Mouse (Mus musculus) forebrain, embryonic 13.5 days (tissue): Measurements from ENCODE around the gene Creg2. TPM values are rescaled to one million over a fixed set of nuclear protein-coding genes. Genes with fewer than 3 reads are reported as not detected.
"Not testable (repeated sequence)": the region's sequence is repeated elsewhere in the genome, so short reads cannot be mapped to it uniquely, and the experiment has no call there.

Experiments used
- ATAC-seq: fragments of 200-750 bp; cut with Nextera tagmentation; 2 replicates; pipeline ENCODE4 v1.8.0; 2017
- H3K27ac ChIP-seq: fragments of 300-500 bp; sonication (generic); 2 replicates; pipeline ENCODE4 v1.5.1; 2015; ENCODE audit warnings: inconsistent platforms, mild to moderate bottlenecking, moderate library complexity
- H3K27me3 ChIP-seq: fragments of 300-500 bp; sonication (generic); 2 replicates; pipeline ENCODE4 v1.6.1; 2015; ENCODE audit warnings: mild to moderate bottlenecking, inconsistent platforms
- H3K36me3 ChIP-seq: fragments of 300-500 bp; sonication (generic); 2 replicates; pipeline ENCODE4 v1.6.1; 2015; ENCODE audit warnings: mild to moderate bottlenecking, inconsistent platforms; ENCODE audit not compliant: poor library complexity, severe bottlenecking
- H3K4me1 ChIP-seq: fragments of 300-500 bp; sonication (generic); 2 replicates; pipeline ENCODE4 v1.6.1; 2015; ENCODE audit warnings: inconsistent platforms
- H3K4me2 ChIP-seq: fragments of 300-500 bp; sonication (generic); 2 replicates; pipeline ENCODE4 v1.6.1; 2015; ENCODE audit warnings: inconsistent platforms, mild to moderate bottlenecking, moderate library complexity
- H3K4me3 ChIP-seq: fragments of 300-500 bp; sonication (generic); 2 replicates; pipeline ENCODE4 v1.5.1; 2015; ENCODE audit warnings: mild to moderate bottlenecking, inconsistent platforms
- H3K9ac ChIP-seq: fragments of 300-500 bp; sonication (generic); 2 replicates; pipeline ENCODE4 v1.6.1; 2015; ENCODE audit warnings: mild to moderate bottlenecking, inconsistent platforms
- H3K9me3 ChIP-seq: fragments of 300-500 bp; sonication (generic); replicated peaks from 2 replicates; pipeline ENCODE4 v1.6.1; 2016; ENCODE audit warnings: inconsistent platforms
- WGBS: fragments of 180-500 bp; shearing (Covaris S2); methylation state at CpG from one replicate; pipeline ENCODE4 v1.1.7; 2015; 5-methylcytosine and 5-hydroxymethylcytosine counted together
- polyA plus RNA-seq: library from polyadenylated mRNA; unstranded; fragments of >200 nt; fragmentation: Nextera tagmentation; extraction: Ambion mirVana; gene quantifications from 2 replicates; pipeline ENCODE4 v1.2.1, GENCODE M21; 2015

Creg2 gene
- polyA plus RNA-seq, 1 experiment from 2014 or later, result 0.56 TPM

DNA sequence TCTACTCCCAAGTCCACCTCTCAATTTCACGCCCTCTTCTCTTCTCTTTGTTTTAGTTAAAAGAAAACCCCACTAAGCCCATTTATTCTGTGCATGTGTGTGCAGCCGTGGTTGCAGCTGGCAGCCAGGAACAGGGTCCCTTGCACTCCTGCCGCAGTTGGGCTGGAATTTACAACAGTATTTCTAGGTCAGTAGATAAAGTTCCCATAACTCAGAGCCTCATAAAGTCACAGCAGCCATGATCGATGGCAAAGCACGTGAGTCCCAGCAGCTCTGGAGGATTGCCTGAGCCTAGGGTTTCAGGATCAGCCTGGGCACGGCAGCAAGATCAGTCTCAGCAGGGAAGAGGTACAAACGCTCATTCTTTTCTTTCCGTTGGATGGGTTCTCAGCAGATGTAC, 32.8 kb downstream of the Creg2 start:
- H3K27me3 ChIP-seq, result no peaks in the 10 kb centered on the region
- H3K4me3 ChIP-seq, result no peak overlapping the region
- H3K4me1 ChIP-seq, result no peaks in the 10 kb centered on the region
- 40% methylated on average over 8 of the region's 8 CpGs for WGBS
- no peak overlapping the region for H3K4me2 ChIP-seq
- H3K27ac ChIP-seq, result no peak overlapping the region
- ATAC-seq, result no peak
- H3K9ac ChIP-seq, result no peak overlapping the region
- H3K36me3 ChIP-seq, result no peaks in the 10 kb centered on the region
- no peaks in the 10 kb centered on the region for H3K9me3 ChIP-seq

DNA sequence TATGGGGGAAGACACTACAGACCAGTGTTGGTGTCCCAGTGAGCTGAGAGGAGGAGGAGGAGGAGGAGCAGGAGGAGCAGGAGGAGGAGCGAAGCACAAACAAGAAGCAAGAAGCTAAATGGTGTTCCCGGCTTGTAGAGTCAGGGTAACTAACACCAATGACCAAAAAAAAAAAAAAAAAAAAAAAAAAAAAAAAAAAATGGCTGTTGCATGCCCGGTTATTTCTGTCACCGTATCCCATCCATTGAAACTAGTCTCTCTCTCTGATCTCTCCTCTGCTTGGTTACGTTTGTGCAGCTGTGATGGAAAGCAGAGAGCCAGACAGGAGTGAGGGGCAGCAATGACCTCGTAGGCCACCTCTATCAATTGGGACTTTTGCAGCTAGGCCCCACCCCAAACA, 35.7 kb downstream of the Creg2 start:
- H3K9ac ChIP-seq, result no peak overlapping the region
- ATAC-seq, result no peak
- WGBS, result 78% methylated on average over 6 of the region's 6 CpGs
- no peak overlapping the region for H3K4me2 ChIP-seq
- no peaks in the 10 kb centered on the region for H3K4me1 ChIP-seq
- H3K27me3 ChIP-seq, result no peaks in the 10 kb centered on the region
- H3K27ac ChIP-seq, result no peak overlapping the region
- no peaks in the 10 kb centered on the region for H3K9me3 ChIP-seq
- H3K36me3 ChIP-seq, result no peaks in the 10 kb centered on the region
- no peak overlapping the region for H3K4me3 ChIP-seq

DNA sequence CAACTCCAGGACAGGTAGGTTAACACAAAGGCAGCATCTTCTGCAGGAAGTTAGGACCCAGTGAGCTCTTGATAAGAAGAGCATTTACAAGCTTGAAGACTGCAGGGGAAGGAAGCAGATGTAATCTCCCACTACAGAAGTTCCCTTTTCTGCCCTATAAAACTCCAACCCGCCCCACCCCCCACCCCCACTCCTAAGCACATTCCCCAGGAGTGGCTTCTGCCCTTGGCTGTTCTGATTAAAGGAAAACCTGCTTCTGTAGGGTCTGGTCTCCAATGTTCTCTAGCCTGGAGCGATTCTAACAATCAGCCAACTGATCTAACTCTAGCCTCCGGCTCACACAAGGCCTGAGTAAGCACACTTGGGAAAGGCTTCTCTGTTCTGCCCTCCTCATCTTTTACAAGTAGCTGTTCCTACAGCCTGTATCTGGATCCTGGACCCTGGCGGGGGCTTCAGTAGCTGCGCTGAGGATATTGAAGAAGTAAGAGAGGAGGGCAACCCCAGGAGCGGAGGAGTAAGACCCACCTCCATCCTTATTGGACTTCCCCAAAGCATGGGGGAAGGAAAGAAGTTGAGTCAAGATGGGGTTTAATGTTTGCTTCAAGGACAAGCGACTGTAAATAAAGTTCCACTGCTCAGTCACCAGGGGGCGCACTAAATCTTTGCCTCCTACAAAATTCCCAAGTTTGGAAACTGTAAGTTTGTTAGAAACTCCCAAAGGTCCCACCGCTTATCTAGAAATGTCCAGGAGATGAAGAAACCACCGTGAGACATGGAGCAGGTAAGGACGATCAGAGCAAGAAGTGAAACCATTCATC, 36.6 kb downstream of the Creg2 start:
- Histone ChIP-seq H3K27me3 (no peaks in the 10 kb centered on the region), H3K9me3 (no peaks in the 10 kb centered on the region), H3K4me1 (no peaks in the 10 kb centered on the region), H3K4me3 (no peak overlapping the region), H3K27ac (no peak overlapping the region), H3K4me2 (no peak overlapping the region; the same call in 1 of the 2 replicates), H3K36me3 (no peaks in the 10 kb centered on the region), H3K9ac (no peak overlapping the region)
- 24% methylated on average over 11 of the region's 11 CpGs for WGBS
- ATAC-seq, result no peak

DNA sequence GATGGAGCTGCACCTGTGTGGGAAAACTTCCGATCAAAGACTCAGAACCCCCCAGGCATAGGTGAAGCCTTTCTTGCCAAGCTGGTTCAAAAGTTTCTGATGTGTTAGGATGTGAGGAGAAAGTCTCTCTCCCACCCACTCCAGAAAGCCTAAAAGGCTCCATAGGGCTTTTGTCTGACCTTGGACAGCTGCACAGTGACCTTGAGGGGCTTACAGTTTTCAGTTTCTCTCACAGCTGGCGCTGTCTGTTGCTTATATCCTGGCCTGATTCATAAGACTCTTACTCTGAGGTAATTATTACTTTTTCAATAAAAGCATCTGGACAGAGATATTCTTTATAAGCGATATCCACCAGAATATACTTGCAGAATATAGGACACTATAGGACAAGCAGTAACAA, 38.2 kb downstream of the Creg2 start:
- 85% methylated on average over 3 of the region's 3 CpGs for WGBS
- no peak for ATAC-seq
- Histone ChIP-seq H3K27me3 (no peaks in the 10 kb centered on the region), H3K36me3 (no peaks in the 10 kb centered on the region), H3K27ac (no peak overlapping the region), H3K4me2 (no peak overlapping the region), H3K9me3 (no peaks in the 10 kb centered on the region), H3K4me1 (no peaks in the 10 kb centered on the region), H3K9ac (no peak overlapping the region), H3K4me3 (no peak overlapping the region)

DNA sequence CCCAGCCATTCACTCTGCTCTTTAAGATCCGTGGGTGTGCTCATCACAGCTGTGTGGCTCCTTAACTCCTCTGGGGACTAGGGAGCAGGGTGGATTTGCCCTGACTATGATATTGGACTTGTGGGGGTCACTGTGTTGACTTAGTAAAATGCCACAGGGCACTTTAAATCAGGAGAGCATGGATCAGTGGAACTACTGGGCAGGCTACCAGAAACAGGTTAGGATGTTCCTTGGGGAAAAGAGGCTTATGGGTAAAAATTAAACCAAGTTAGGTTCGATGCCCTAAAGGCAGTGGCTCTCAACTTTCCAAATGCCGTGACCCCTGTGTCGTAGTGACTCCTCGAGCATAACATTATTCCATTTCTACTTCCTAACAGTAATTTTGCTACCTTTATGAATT, 38.8 kb downstream of the Creg2 start:
- Histone ChIP-seq H3K4me1 (no peaks in the 10 kb centered on the region), H3K9me3 (no peaks in the 10 kb centered on the region)

DNA sequence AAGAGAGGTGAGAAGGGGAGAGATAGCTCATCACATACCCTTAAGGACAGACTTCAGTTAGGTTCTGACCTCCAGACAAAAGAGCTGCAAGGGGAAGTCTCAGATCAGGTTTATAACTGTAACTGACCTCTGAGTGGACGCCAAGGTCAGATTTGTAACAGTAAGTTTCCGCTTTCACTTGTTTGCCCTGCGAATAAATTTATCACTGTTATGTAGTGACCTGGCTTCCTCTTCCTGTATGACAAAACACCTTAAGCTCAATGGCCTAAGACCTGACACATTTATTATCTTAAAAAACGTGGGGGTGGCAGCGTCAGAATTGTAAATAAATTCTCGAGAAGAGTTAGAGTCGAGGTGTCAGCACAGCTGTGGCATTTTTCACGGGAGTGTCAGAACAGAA, 42.7 kb downstream of the Creg2 start:
- Histone ChIP-seq H3K9ac (no peak overlapping the region), H3K4me1 (no peaks in the 10 kb centered on the region), H3K27ac (no peak overlapping the region), H3K27me3 (no peaks in the 10 kb centered on the region), H3K36me3 (no peaks in the 10 kb centered on the region), H3K4me2 (no peak overlapping the region), H3K9me3 (no peaks in the 10 kb centered on the region), H3K4me3 (no peak overlapping the region)
- 83% methylated on average over 8 of the region's 8 CpGs for WGBS
- ATAC-seq, result no peak

More for the DNA sequence above, 38.8 kb downstream of the Creg2 start:
- Histone ChIP-seq H3K4me2 (no peak overlapping the region), H3K27me3 (no peaks in the 10 kb centered on the region), H3K27ac (no peak overlapping the region), H3K36me3 (no peaks in the 10 kb centered on the region), H3K4me3 (no peak overlapping the region), H3K9ac (no peak overlapping the region)
- no peak for ATAC-seq
- WGBS, result 81% methylated on average over 5 of the region's 5 CpGs

DNA sequence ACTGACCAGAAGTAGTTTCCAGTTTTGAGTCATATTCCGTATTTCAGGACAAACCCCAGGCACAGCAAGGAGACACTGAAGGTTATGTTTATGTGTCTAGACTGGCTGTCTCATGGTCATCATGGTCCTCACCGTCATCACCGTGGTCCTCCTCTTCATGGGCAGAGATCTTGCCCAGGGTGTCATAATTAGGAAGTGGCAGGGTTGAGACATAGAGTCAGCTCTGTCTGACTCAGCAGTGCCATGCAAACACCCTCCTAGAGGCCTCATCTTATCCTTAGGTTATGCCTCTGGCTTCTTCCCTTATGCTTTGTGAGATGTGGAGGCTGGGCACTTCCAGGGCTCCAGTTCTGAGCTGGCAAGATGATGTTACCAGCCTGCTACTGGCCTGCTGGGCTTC, 48.8 kb downstream of the Creg2 start:
- no peak overlapping the region for H3K27ac ChIP-seq
- H3K4me3 ChIP-seq, result no peak overlapping the region
- no peak overlapping the region for H3K9ac ChIP-seq
- no peaks in the 10 kb centered on the region for H3K36me3 ChIP-seq
- WGBS, result 94% methylated on average over 3 of the region's 3 CpGs
- H3K9me3 ChIP-seq, result no peaks in the 10 kb centered on the region
- 0 out of 2 replicates have a peak, but pooled peaks cover 4% of the 10 kb centered on the region for H3K4me1 ChIP-seq
- no peaks in the 10 kb centered on the region for H3K27me3 ChIP-seq
- no peak for ATAC-seq
- H3K4me2 ChIP-seq, result no peak overlapping the region

DNA sequence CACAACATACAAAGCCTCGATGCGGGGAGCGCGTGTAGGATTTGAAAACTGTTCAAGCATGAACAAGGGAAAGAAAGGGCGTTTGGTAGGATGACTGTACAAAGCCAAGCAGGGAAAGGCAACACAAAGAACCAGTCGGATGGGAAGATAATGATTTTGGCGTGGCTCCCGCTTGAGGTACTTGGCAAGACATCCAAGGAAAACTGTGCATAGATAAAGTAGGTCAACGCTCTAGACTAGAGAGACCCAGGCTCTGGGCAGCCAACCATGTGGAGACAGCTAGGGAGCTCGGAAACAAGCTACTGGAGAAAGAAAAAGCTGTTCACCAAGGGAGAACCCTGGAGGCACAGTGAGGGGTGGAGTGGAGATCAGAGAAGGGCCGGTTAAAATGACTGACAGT, 52.5 kb downstream of the Creg2 start:
- Histone ChIP-seq H3K4me2 (no peak overlapping the region), H3K27ac (no peak overlapping the region), H3K9ac (no peak overlapping the region), H3K9me3 (no peaks in the 10 kb centered on the region), H3K4me1 (0 out of 2 replicates have a peak, but pooled peaks cover 4% of the 10 kb centered on the region), H3K36me3 (no peaks in the 10 kb centered on the region), H3K4me3 (no peak overlapping the region), H3K27me3 (no peaks in the 10 kb centered on the region)
- no peak for ATAC-seq
- WGBS, result 44% methylated on average over 11 of the region's 11 CpGs

DNA sequence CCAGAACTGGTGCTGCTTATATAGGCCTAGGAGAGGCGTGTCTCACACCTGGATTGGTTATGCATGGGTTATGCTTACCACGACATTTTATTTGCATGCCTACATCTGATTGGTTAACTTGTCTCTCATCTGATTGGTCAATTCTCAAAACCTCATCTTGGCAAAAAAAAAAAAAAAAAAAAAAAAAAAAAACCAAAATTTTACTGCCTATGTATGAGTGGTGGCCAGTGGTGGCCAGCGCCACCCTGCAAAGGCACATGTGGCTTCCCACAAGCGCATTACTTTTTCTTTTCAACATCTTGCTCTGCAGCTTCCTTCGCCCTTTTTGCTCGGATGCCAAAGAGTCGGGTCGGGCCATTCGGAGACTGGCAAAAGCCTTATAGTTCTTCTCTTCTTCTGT, 54.1 kb downstream of the Creg2 start:
- not testable (repeated sequence) for H3K4me1 ChIP-seq, H3K36me3 ChIP-seq, H3K4me3 ChIP-seq, H3K27me3 ChIP-seq, H3K27ac ChIP-seq, H3K9me3 ChIP-seq, H3K9ac ChIP-seq, ATAC-seq, H3K4me2 ChIP-seq
- WGBS, result 94% methylated on average over 9 of the region's 9 CpGs

DNA sequence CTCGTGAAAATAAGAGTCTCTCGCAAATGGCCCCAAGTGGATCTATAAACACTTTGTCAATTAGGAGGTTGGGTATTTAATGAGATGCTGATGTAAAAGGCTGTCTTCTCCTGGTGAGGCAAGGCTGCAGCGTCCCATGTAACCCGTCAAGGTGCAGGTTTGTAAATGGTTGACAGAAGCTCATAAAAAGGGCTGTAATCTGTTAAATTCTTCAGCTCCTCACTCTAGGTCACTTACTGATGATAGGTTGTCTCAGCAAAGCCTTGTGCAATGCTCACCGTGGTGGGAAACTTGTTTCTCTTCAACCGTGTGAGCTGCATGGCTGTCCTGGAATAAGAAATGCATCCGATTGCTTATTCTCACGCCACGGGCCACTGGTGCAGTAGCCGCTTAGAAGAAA, 57.4 kb downstream of the Creg2 start:
- H3K4me2 ChIP-seq, result no peak overlapping the region
- H3K9me3 ChIP-seq, result no peaks in the 10 kb centered on the region
- H3K27me3 ChIP-seq, result no peaks in the 10 kb centered on the region
- H3K27ac ChIP-seq, result no peak overlapping the region
- 79% methylated on average over 10 of the region's 10 CpGs for WGBS
- ATAC-seq, result no peak
- no peak overlapping the region for H3K4me3 ChIP-seq
- 0 out of 2 replicates have a peak, but pooled peaks cover 3% of the 10 kb centered on the region for H3K4me1 ChIP-seq
- H3K9ac ChIP-seq, result no peak overlapping the region
- no peaks in the 10 kb centered on the region for H3K36me3 ChIP-seq

DNA sequence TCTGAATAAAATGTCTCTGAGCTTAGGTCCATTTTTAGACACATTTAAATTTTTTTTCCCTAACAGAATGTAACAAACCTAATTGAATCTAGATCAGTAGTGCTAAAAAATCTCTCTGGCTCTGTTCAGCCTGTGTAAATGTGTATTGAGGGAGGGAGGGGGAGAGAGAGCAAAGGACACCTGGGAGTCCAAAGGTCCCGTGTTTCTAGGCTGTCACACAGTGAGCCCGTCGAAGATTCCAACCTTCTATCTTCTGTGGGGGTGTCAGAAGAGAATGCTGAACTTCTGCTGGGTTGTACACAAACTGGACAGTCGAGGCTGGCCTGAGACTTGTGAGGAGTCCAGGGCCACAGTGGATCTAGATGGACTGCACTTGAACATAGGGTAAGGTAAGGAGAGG, 59.2 kb downstream of the Creg2 start:
- no peak overlapping the region for H3K9ac ChIP-seq
- no peak overlapping the region for H3K4me2 ChIP-seq
- H3K27me3 ChIP-seq, result no peaks in the 10 kb centered on the region
- H3K4me3 ChIP-seq, result no peak overlapping the region
- H3K36me3 ChIP-seq, result no peaks in the 10 kb centered on the region
- H3K9me3 ChIP-seq, result no peaks in the 10 kb centered on the region
- no peaks in the 10 kb centered on the region for H3K4me1 ChIP-seq
- 84% methylated on average over 4 of the region's 4 CpGs for WGBS
- H3K27ac ChIP-seq, result no peak overlapping the region
- no peak for ATAC-seq

DNA sequence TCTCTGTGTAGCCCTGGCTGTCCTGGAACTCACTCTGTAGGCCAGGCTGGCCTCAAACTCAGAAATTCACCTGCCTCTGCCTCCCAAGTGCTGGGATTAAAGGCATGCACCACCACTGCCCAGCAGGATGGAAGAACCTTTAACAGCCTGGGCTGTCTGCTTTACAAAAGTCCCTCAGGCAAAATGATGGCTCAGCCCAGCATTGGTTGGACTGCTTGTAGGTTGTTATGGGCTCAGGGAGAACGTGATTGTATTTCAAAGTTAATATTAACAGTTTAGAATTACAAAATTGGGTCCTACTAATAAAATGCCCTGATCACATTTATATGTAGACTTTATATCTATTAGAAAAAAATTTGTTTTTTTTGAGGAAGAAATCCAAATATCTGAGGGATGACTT, 59.7 kb downstream of the Creg2 start:
- H3K9me3 ChIP-seq, H3K4me1 ChIP-seq, H3K4me3 ChIP-seq, ATAC-seq, H3K36me3 ChIP-seq, H3K4me2 ChIP-seq, H3K27me3 ChIP-seq, H3K9ac ChIP-seq, H3K27ac ChIP-seq: not testable (repeated sequence)
- 84% methylated on average over 1 of the region's 1 CpGs for WGBS

DNA sequence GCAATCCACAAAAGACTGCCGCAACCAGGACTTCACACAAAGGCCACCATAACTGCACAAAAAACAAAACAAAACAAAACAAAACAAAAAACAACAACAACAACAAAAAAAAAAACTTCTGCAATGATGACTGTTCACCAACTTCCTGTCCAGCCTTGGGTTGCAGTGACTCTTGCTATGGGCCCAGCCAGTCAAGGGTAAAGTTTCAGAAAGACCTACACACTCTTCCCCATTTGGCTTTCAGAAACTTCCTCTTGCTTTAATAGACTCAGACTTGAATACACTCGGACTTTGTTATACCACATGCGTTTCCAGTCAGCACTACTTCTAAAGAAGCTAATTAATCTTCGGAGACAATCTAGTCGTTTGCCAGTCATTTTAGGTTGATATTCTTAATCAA, 61.1 kb downstream of the Creg2 start:
- no peak overlapping the region for H3K4me3 ChIP-seq
- no peaks in the 10 kb centered on the region for H3K4me1 ChIP-seq
- no peak overlapping the region for H3K27ac ChIP-seq
- no peak overlapping the region for H3K9ac ChIP-seq
- H3K27me3 ChIP-seq, result no peaks in the 10 kb centered on the region
- no peaks in the 10 kb centered on the region for H3K9me3 ChIP-seq
- no peak for ATAC-seq
- no peaks in the 10 kb centered on the region for H3K36me3 ChIP-seq
- WGBS, result 78% methylated on average over 5 of the region's 5 CpGs
- H3K4me2 ChIP-seq, result no peak overlapping the region
